Mouse (Mus musculus) CH12.LX (cell line): ENCODE data around the gene Olfr734. TPM values are rescaled to one million over a fixed set of nuclear protein-coding genes. Genes with fewer than 3 reads are reported as not detected.
A peak's percentile ranks its signal among the peaks of the same experiment; 100 is the strongest.

Source experiments
- DNase-seq: peaks from one replicate; pipeline ENCODE4 v3.0.0-alpha.2; 2013; ENCODE audit errors: extremely low read depth
- H3K27ac ChIP-seq: 2 replicates; pipeline ENCODE4 v1.5.1; 2012; ENCODE audit warnings: low read depth, mild to moderate bottlenecking, control low read depth, moderate library complexity; ENCODE audit not compliant: insufficient read depth
- H3K27me3 ChIP-seq: replicated peaks from 2 replicates; pipeline ENCODE3; 2012; ENCODE audit warnings: inconsistent platforms
- H3K36me3 ChIP-seq, 2 experiments: replicated peaks in 1 of 2; 2 replicates each; pipeline versions ENCODE3 to v1.6.1; 2012; ENCODE audit warnings: inconsistent platforms in 1 of 2, low read length in 1 of 2, mild to moderate bottlenecking in 1 of 2, mixed read lengths in 1 of 2, moderate library complexity in 1 of 2; ENCODE audit not compliant: control insufficient read depth in 1 of 2, insufficient read depth in 1 of 2
- H3K4me1 ChIP-seq, 2 experiments: 2 replicates each; pipeline ENCODE4 v1.6.1; 2012; ENCODE audit warnings: inconsistent platforms in 1 of 2, moderate library complexity in 1 of 2; ENCODE audit not compliant: insufficient read depth in 2 of 2, control insufficient read depth in 1 of 2
- H3K4me2 ChIP-seq: 2 replicates; pipeline ENCODE4 v1.6.1; 2012; ENCODE audit warnings: low read depth, mild to moderate bottlenecking, control low read depth; ENCODE audit not compliant: poor library complexity, insufficient read depth, severe bottlenecking
- H3K4me3 ChIP-seq, 3 experiments: fragments of 150-350 bp in 1 of 3; sonication (generic) in 1 of 3; replicated peaks in 1 of 3; 2 replicates each; pipeline versions ENCODE3 to v1.5.1; 2011 to 2012; ENCODE audit warnings: low read depth in 2 of 3, low read length in 2 of 3, mild to moderate bottlenecking in 2 of 3, moderate library complexity in 2 of 3, control low read depth in 1 of 3, improper control_type of control experiment in 1 of 3, inconsistent platforms in 1 of 3, mixed read lengths in 1 of 3; ENCODE audit not compliant: poor library complexity in 1 of 3
- H3K79me2 ChIP-seq: replicated peaks from 2 replicates; pipeline ENCODE4 v1.6.1; 2012; ENCODE audit warnings: mild to moderate bottlenecking, moderate library complexity; ENCODE audit not compliant: control insufficient read depth, poor library complexity, insufficient read depth, severe bottlenecking; ENCODE audit errors: extremely low read depth
- H3K9ac ChIP-seq: 2 replicates; pipeline ENCODE4 v1.6.1; 2012; ENCODE audit warnings: low read depth, mild to moderate bottlenecking, control low read depth, moderate library complexity; ENCODE audit not compliant: insufficient read depth
- H3K9me3 ChIP-seq: replicated peaks from 2 replicates; pipeline ENCODE3; 2012; ENCODE audit warnings: low read length, inconsistent platforms, mixed read lengths
- CHD1 ChIP-seq: IDR thresholded peaks from 2 replicates; pipeline ENCODE4 v1.6.1; 2012; ENCODE audit warnings: low read depth, low read length, improper control_type of control experiment, inconsistent platforms
- CHD2 ChIP-seq: IDR thresholded peaks from 2 replicates; pipeline ENCODE4 v1.6.1; 2011; ENCODE audit warnings: low read length, improper control_type of control experiment
- EP300 ChIP-seq: IDR thresholded peaks from 2 replicates; pipeline ENCODE4 v1.6.1; 2011; ENCODE audit warnings: low read length, improper control_type of control experiment
- GABPA ChIP-seq: IDR thresholded peaks from 2 replicates; pipeline ENCODE4 v1.6.1; 2012; ENCODE audit warnings: low read depth, low read length, improper control_type of control experiment, inconsistent platforms; ENCODE audit not compliant: insufficient replicate concordance
- HCFC1 ChIP-seq: IDR thresholded peaks from 2 replicates; pipeline ENCODE4 v1.6.1; 2012; ENCODE audit warnings: low read depth, mild to moderate bottlenecking, inconsistent platforms, low read length, improper control_type of control experiment
- IRF4 ChIP-seq: IDR thresholded peaks from 2 replicates; pipeline ENCODE4 v1.6.1; 2014; ENCODE audit warnings: low read depth, mild to moderate bottlenecking, inconsistent platforms, low read length, improper control_type of control experiment
- JUN ChIP-seq: IDR thresholded peaks from 2 replicates; pipeline ENCODE4 v1.6.1; 2011; ENCODE audit warnings: low read depth, mild to moderate bottlenecking, low read length, improper control_type of control experiment, moderate library complexity; ENCODE audit not compliant: insufficient read depth
- KAT2A ChIP-seq: IDR thresholded peaks from 2 replicates; pipeline ENCODE4 v1.6.1; 2012; ENCODE audit warnings: low read length, improper control_type of control experiment, inconsistent platforms; ENCODE audit not compliant: insufficient replicate concordance
- MXI1 ChIP-seq: IDR thresholded peaks from 2 replicates; pipeline ENCODE4 v1.6.1; 2011; ENCODE audit warnings: mild to moderate bottlenecking, low read depth, low read length, improper control_type of control experiment
- NELFE ChIP-seq: IDR thresholded peaks from 2 replicates; pipeline ENCODE4 v1.6.1; 2011; ENCODE audit warnings: low read depth, low read length, improper control_type of control experiment
- NRF1 ChIP-seq: IDR thresholded peaks from 2 replicates; pipeline ENCODE4 v1.6.1; 2014; ENCODE audit warnings: low read depth, mild to moderate bottlenecking, inconsistent platforms, low read length, improper control_type of control experiment, moderate library complexity
- PAX5 ChIP-seq: IDR thresholded peaks from 2 replicates; pipeline ENCODE4 v1.6.1; 2012; ENCODE audit warnings: low read length, inconsistent platforms, mixed read lengths
- POLR2A ChIP-seq: IDR thresholded peaks from 2 replicates; pipeline ENCODE4 v1.6.1; 2011; ENCODE audit warnings: low read depth, mild to moderate bottlenecking, improper control_type of control experiment, low read length
- RAD21 ChIP-seq: IDR thresholded peaks from 2 replicates; pipeline ENCODE4 v1.6.1; 2011; ENCODE audit warnings: low read depth, mild to moderate bottlenecking, low read length, improper control_type of control experiment, moderate library complexity
- RCOR1 ChIP-seq: conservative IDR thresholded peaks from 2 replicates; pipeline ENCODE4 v1.6.1; 2012; ENCODE audit warnings: low read depth, mild to moderate bottlenecking, inconsistent platforms, low read length, improper control_type of control experiment
- SMC3 ChIP-seq: IDR thresholded peaks from 2 replicates; pipeline ENCODE4 v1.6.1; 2011; ENCODE audit warnings: low read depth, low read length, improper control_type of control experiment
- TBP ChIP-seq: conservative IDR thresholded peaks from 2 replicates; pipeline ENCODE4 v1.6.1; 2011; ENCODE audit warnings: low read depth, low read length, improper control_type of control experiment
- USF1 ChIP-seq: IDR thresholded peaks from 2 replicates; pipeline ENCODE4 v1.6.1; 2014; ENCODE audit warnings: low read depth, mild to moderate bottlenecking, inconsistent platforms, low read length, improper control_type of control experiment
- ZKSCAN1 ChIP-seq: IDR thresholded peaks from 2 replicates; pipeline ENCODE4 v1.6.1; 2012; ENCODE audit warnings: low read depth, inconsistent platforms, low read length, improper control_type of control experiment, borderline replicate concordance
- ZMIZ1 ChIP-seq: IDR thresholded peaks from 2 replicates; pipeline ENCODE4 v1.6.1; 2012; ENCODE audit warnings: low read depth, mild to moderate bottlenecking, inconsistent platforms, low read length, improper control_type of control experiment
- dilution Hi-C: fragments of 300-500 bp; cut with MboI; formaldehyde crosslinking; loops from 2 replicates; pipeline ENCODE4 v1.14.3; 2020; ENCODE audit warnings: low sequenced_read_pairs; ENCODE audit not compliant: extremely low pct_unique_long_range_greater_than_20kb, extremely low pct_ligation_motif_present
- in situ Hi-C: fragments of 300-500 bp; cut with MboI; formaldehyde crosslinking; loops from 3 replicates; pipeline ENCODE4 v1.14.3; 2019; ENCODE audit warnings: low sequenced_read_pairs, low pct_ligation_motif_present, low pct_unique_long_range_greater_than_20kb, mixed read lengths
- polyA plus RNA-seq: library from polyadenylated mRNA; unstranded; fragments of >175 nt; gene quantifications from 2 replicates; pipeline ENCODE4 v1.2.1, GENCODE M21; 2012; ENCODE audit warnings: low read depth; ENCODE audit not compliant: insufficient read length
- total RNA-seq, 2 experiments: library from RNA; depleted of rRNA; stranded (reverse); fragments of 300-350 nt in 1 of 2; fragments of >200 nt in 1 of 2; gene quantifications; 2 replicates each; pipeline ENCODE4 v1.2.3; 2012 to 2014

Gene Olfr734
- total and polyA plus RNA-seq, 3 experiments = not detected

- Histone ChIP-seq H3K4me1 (peaks cover 0 to 10% of the 10 kb centered on the region in 2 experiments; a peak in 2 of 4 replicates), H3K27ac (no peak within 1 kb of the TSS), H3K9ac (no peak within 1 kb of the TSS), H3K36me3 (no peaks in the 10 kb centered on the region), H3K79me2 (no peaks in the 10 kb centered on the region), H3K9me3 (no peaks in the 10 kb centered on the region), H3K4me2 (no peak within 1 kb of the TSS; the same call in 1 of the 2 replicates), H3K27me3 (no peaks in the 10 kb centered on the region), H3K4me3 (no peak within 1 kb of the TSS)
- dilution Hi-C loops = no loop called here
- in situ Hi-C loops = loop anchor here (25.0 kb wide), 1 partner anchor 405 kb away; no protein-coding TSS in a partner anchor
- TF ChIP-seq EP300 (peak; percentile 41; the same call in 1 of the 2 replicates), NRF1 (no peak), ZMIZ1 (no peak), RCOR1 (no peak), IRF4 (peak; percentile 23; the same call in 1 of the 2 replicates), KAT2A (no peak)
- no peak for DNase-seq
Observed at GRCm38 (mm10) chr14:50357593-50357992, 31.0 kb upstream of the Olfr734 start, which contains the start of gene Tlr11. Tlr11 (plus strand) TSS chr14:50357914.

DNA sequence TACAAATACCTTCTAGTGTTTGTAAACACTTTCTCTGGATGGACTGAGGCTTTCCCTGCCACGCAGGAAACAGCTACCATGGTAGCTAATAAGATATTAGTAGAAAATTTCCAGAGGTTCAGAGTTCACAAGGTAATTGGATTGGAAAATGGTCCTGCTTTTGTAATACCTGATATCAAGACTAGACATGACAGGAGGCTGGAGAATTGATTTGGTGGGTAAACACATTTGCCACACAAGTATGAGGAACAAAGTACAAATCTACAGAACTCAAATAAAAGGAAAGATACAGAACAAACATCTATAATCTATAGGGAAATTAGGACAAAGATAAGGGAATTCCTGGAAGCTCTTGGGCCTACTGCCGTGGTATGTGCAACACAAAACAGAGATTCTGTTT is 30.2 kb upstream of the Olfr734 start:
- Histone ChIP-seq H3K4me3 (no peak overlapping the region), H3K9me3 (no peaks in the 10 kb centered on the region), H3K79me2 (no peaks in the 10 kb centered on the region), H3K9ac (no peak overlapping the region), H3K4me2 (no peak overlapping the region), H3K4me1 (peaks cover 0 to 10% of the 10 kb centered on the region in 2 experiments; a peak in 2 of 4 replicates), H3K36me3 (no peaks in the 10 kb centered on the region), H3K27me3 (no peaks in the 10 kb centered on the region), H3K27ac (no peak overlapping the region)
- in situ Hi-C loops (loop anchor here (25.0 kb wide), 1 partner anchor 406 kb away; no protein-coding TSS in a partner anchor), dilution Hi-C loops (no loop called here)
- no peak for DNase-seq
- TF ChIP-seq PAX5 (no peak), GABPA (no peak), POLR2A (no peak), EP300 (no peak), MXI1 (no peak), RAD21 (no peak), CHD2 (no peak), TBP (no peak), CHD1 (no peak), RCOR1 (no peak), USF1 (no peak), NELFE (no peak), HCFC1 (no peak), KAT2A (no peak), ZKSCAN1 (no peak), JUN (no peak), SMC3 (no peak)
